Mouse (Mus musculus) heart, embryonic 12.5 days (tissue): Measurements from ENCODE around the gene Bcl7b. TPM values are rescaled to one million over a fixed set of nuclear protein-coding genes. Genes with fewer than 3 reads are reported as not detected.

Experiments used
- ATAC-seq: fragments of 200-750 bp; cut with Nextera tagmentation; 2 replicates; pipeline ENCODE4 v1.8.0; 2017; ENCODE audit warnings: moderate TSS enrichment, moderate library complexity; ENCODE audit not compliant: insufficient number of reproducible peaks, low FRiP score
- H3K27ac ChIP-seq: fragments of 300-500 bp; sonication (generic); 2 replicates; pipeline ENCODE4 v1.5.1; 2016; ENCODE audit warnings: mild to moderate bottlenecking, moderate library complexity; ENCODE audit not compliant: poor library complexity, severe bottlenecking
- H3K27me3 ChIP-seq: fragments of 300-500 bp; sonication (generic); replicated peaks from 2 replicates; pipeline ENCODE4 v1.6.1; 2016; ENCODE audit warnings: mild to moderate bottlenecking, moderate library complexity
- H3K36me3 ChIP-seq: fragments of 300-500 bp; sonication (generic); 2 replicates; pipeline ENCODE4 v1.6.1; 2016; ENCODE audit warnings: mild to moderate bottlenecking, moderate library complexity
- H3K4me1 ChIP-seq: fragments of 300-500 bp; sonication (generic); replicated peaks from 2 replicates; pipeline ENCODE4 v1.6.1; 2016; ENCODE audit warnings: mild to moderate bottlenecking
- H3K4me2 ChIP-seq: fragments of 300-500 bp; sonication (generic); 2 replicates; pipeline ENCODE4 v1.6.1; 2016; ENCODE audit warnings: mild to moderate bottlenecking, moderate library complexity
- H3K4me3 ChIP-seq: fragments of 300-500 bp; sonication (generic); 2 replicates; pipeline ENCODE4 v1.5.1; 2016; ENCODE audit warnings: mild to moderate bottlenecking
- H3K9ac ChIP-seq: fragments of 300-500 bp; sonication (generic); 2 replicates; pipeline ENCODE4 v1.6.1; 2016; ENCODE audit warnings: mild to moderate bottlenecking, moderate library complexity
- H3K9me3 ChIP-seq: fragments of 300-500 bp; sonication (generic); replicated peaks from 2 replicates; pipeline ENCODE4 v1.6.1; 2016; ENCODE audit warnings: mild to moderate bottlenecking, moderate library complexity
- WGBS: fragments of 180-500 bp; shearing (Covaris S2); methylation state at CpG from one replicate; pipeline ENCODE4 v1.1.7; 2016; 5-methylcytosine and 5-hydroxymethylcytosine counted together
- polyA plus RNA-seq: library from polyadenylated mRNA; unstranded; fragments of >200 nt; fragmentation: Nextera tagmentation; extraction: Ambion mirVana; gene quantifications from 2 replicates; pipeline ENCODE4 v1.2.1, GENCODE M21; 2016

The Bcl7b gene
- polyA plus RNA-seq = 34.2 and 38.2 TPM in 2 replicates

DNA sequence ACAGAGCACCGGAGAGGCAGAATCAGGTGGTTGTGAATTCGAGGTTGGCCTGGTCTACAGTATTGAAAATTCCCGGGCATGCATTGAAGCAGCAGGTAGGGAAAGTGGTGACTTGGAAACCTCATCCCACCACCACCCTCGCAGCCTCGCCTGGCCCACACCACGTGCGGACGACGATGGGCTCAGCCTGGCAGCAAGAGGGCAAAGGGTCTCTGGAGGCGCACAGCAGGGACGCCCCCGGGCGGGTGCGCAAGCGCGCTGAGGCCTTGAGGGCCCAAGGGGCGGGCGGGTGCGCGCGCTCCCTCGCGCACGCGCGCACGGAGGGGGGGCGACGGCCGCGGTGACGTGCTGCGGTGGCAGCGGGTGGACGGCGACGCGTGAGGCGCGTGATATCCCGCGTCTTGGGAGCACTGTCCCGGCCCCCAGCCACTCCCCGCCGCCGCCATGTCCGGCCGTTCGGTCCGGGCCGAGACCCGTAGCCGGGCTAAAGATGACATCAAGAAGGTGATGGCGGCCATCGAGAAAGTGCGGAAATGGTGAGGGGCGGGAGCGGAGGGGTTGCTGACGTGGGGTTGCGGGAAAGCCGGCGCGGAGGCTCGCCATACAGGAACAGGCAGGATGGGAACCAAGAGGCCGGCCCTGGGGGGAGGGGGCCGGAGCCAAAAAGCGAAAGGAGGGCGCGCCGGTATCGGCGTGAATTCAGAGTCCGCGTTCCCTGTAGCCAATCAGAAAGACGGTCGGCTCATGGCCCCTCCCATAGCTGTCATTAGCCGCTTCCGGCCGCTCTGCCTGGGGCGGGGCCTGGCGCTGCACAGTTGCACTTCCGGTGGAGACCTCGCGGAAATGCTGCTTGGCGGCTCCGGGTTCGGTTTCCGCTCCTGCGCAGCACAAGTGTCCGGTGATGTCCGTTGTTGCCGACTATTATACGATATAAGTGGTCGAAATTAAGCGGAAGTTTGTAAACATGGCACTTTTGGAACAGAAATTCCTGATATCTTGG, at the start of gene Bcl7b:
Gene Bcl7b (plus strand): TSS at position 221 of the 1,000 bp plus-strand sequence.
- H3K4me2 ChIP-seq = peak within 1 kb of the TSS; percentile 87
- WGBS = 2% methylated on average over 95 of the region's 95 CpGs
- no peaks in the 10 kb centered on the region for H3K9me3 ChIP-seq
- no peaks in the 10 kb centered on the region for H3K27me3 ChIP-seq
- peaks cover 25% of the 10 kb centered on the region for H3K36me3 ChIP-seq
- peak within 1 kb of the TSS; percentile 96 for H3K27ac ChIP-seq
- peak; percentile 98 for ATAC-seq
- H3K4me1 ChIP-seq = peaks cover 14% of the 10 kb centered on the region
- peak within 1 kb of the TSS; percentile 90 for H3K9ac ChIP-seq
- H3K4me3 ChIP-seq = peak within 1 kb of the TSS; percentile 67

DNA sequence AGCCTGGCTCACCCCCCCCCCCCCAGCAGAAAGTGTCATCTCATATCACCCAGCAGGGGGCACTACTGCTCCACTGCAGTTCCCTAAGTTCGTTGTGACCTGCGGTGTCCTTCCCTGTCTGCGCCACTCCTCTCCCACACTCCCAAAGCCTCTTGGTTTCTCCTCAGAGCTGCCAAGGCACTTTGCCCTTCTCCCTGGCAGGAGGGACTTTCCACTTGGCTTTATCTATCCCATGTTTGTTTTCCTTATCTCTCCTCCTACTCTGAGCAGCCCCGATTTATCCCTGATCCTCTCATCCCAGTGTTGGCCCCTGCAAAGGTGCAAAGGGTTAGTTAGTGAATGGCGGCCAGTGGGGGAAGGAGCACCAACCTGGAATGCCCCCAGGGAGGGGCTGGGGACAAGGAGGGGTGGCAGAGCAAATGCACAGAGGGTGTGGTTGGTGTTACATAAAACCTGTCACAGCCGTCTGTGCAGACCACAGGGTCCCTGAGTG, 49.4 kb upstream of the Bcl7b start:
- peak overlapping the region; percentile 32; the same call in 1 of the 2 replicates for H3K4me2 ChIP-seq

DNA sequence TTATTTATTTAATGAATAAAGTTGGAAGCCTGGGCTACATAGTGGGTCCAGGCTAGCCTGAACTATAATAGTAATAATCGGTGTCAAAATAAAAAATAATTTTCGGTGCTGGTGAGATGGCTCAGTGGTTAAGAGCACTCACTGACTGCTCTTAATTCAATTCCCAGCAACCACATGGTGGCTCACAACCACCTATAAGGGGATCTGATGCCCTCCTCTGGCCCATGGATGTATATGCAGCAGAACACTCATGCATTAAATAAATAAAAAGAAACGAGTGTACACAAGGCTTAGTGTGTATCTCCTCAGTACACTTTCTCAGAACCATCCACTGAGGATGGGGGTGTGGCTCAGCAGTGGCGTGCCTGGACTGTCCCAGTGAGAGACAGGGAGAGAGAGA, 47.3 kb upstream of the Bcl7b start:
- Histone ChIP-seq H3K27ac (no peak overlapping the region), H3K4me2 (no peak overlapping the region), H3K9me3 (no peaks in the 10 kb centered on the region), H3K27me3 (peaks cover 34% of the 10 kb centered on the region), H3K36me3 (no peaks in the 10 kb centered on the region), H3K4me3 (no peak overlapping the region), H3K9ac (no peak overlapping the region), H3K4me1 (peaks cover 10% of the 10 kb centered on the region)
- no peak for ATAC-seq
- WGBS = 54% methylated on average over 4 of the region's 4 CpGs

More for the DNA sequence above, 49.4 kb upstream of the Bcl7b start:
- Histone ChIP-seq H3K4me1 (peaks cover 10% of the 10 kb centered on the region), H3K4me3 (no peak overlapping the region), H3K36me3 (no peaks in the 10 kb centered on the region), H3K27me3 (peaks cover 37% of the 10 kb centered on the region), H3K27ac (no peak overlapping the region), H3K9me3 (no peaks in the 10 kb centered on the region), H3K9ac (no peak overlapping the region)
- WGBS = 5% methylated on average over 6 of the region's 6 CpGs
- peak; percentile 38; the same call in 1 of the 2 replicates for ATAC-seq

DNA sequence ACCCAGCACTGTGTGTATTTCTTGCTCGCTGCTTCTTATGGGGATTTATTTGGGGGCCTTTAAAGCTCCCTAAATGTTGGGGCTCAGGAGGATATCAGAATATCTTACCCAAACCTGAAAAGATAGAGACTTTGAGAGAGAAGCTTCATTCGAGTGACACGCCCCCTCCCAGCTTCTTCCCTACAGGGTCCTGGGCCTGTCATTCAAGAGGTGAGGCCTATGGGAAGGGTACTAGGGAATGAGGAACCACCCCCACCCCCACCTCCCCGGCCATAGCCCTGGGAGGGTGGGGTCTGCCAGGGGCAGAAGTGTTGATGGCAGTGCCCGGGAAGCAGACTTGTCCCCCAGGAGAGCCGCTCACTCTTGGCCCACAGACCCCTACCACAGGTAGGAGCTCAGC, 42.0 kb upstream of the Bcl7b start:
- WGBS = 54% methylated on average over 6 of the region's 6 CpGs

DNA sequence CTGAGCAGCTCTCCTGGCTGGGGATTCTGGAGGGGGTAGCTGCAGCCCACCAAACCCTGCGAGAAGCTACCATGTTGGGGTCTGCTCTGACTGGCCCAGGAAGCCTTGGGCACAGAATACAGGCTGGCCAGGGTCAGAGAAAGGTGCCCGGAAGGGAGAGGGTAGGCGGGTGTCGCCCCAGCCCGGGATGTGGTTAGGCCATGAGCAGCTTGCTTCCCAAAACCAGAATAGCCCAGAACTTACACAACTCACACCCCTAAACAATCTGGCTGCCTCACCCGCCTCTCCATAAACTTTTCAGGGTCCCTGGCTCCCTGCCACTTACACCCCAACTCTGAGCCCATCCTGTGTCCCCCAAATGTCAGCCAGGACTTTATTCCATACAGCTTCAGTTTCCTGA, 40.4 kb upstream of the Bcl7b start:
- WGBS = 70% methylated on average over 6 of the region's 6 CpGs
- Histone ChIP-seq H3K4me1 (no peaks in the 10 kb centered on the region; the same call in 1 of the 2 replicates), H3K9ac (no peak overlapping the region), H3K4me2 (no peak overlapping the region), H3K4me3 (no peak overlapping the region), H3K36me3 (no peaks in the 10 kb centered on the region), H3K27me3 (peaks cover 58% of the 10 kb centered on the region), H3K27ac (no peak overlapping the region), H3K9me3 (no peaks in the 10 kb centered on the region)
- no peak for ATAC-seq

More for the DNA sequence above, 42.0 kb upstream of the Bcl7b start:
- ATAC-seq = no peak
- H3K27me3 ChIP-seq = peaks cover 58% of the 10 kb centered on the region
- no peak overlapping the region for H3K4me2 ChIP-seq
- H3K4me1 ChIP-seq = no peaks in the 10 kb centered on the region; the same call in 1 of the 2 replicates
- H3K9me3 ChIP-seq = no peaks in the 10 kb centered on the region
- no peak overlapping the region for H3K9ac ChIP-seq
- H3K36me3 ChIP-seq = no peaks in the 10 kb centered on the region
- H3K27ac ChIP-seq = no peak overlapping the region
- H3K4me3 ChIP-seq = no peak overlapping the region

DNA sequence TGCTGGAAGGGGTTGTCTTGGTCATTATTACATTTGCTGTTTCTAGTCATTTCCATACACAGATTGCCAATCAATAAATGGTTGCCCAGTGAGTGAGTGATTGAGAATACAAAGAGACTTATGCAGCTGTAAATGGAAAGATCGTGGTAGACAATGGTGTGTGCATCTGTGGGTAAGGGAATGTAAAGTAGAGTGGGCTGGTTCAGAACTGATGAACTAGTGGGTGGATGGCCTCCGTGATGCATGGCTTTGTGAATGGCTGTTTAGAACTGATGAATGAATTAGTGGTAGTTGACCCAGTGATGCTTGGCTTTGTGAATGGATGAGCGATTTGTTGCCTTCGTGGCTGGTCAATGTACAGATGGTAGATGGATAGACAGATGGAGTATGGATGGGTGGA, 38.3 kb upstream of the Bcl7b start:
- no peak overlapping the region for H3K4me2 ChIP-seq
- peaks cover 10% of the 10 kb centered on the region for H3K4me1 ChIP-seq
- ATAC-seq = no peak
- WGBS = 81% methylated on average over 4 of the region's 4 CpGs
- no peak overlapping the region for H3K9ac ChIP-seq
- no peak overlapping the region for H3K27ac ChIP-seq
- no peaks in the 10 kb centered on the region for H3K36me3 ChIP-seq
- H3K9me3 ChIP-seq = no peaks in the 10 kb centered on the region
- H3K27me3 ChIP-seq = peaks cover 73% of the 10 kb centered on the region
- no peak overlapping the region for H3K4me3 ChIP-seq

DNA sequence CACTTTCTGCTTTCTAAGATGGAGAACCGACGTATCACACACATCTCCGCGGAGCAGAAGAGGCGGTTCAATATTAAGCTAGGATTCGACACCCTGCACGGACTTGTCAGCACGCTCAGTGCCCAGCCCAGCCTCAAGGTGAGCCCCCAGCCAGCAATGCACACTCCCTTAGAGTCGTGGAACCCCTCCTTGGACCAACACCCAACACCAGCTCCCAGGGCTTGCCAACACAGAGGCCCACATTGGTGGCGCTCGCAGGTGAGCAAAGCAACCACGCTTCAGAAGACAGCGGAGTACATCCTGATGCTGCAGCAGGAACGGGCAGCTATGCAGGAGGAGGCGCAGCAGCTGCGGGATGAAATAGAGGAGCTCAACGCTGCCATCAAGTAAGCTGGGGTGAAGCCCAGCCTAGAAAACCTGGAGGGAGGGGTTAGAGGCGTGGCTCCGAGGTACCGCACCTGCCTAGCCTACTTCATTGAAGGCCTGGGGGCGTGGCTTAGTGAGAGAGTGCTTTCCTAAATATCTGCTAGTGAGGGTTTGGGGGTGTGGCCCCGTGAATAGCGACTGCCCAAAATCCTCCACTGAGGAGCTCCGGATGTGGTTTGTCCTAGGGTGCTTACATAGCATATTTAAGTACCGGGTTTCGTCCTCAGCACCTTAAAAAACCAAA, 34.2 kb upstream of the Bcl7b start:
- ATAC-seq = peak; percentile 64
- Histone ChIP-seq H3K27me3 (peaks cover 73% of the 10 kb centered on the region), H3K4me2 (peak overlapping the region; percentile 55)

DNA sequence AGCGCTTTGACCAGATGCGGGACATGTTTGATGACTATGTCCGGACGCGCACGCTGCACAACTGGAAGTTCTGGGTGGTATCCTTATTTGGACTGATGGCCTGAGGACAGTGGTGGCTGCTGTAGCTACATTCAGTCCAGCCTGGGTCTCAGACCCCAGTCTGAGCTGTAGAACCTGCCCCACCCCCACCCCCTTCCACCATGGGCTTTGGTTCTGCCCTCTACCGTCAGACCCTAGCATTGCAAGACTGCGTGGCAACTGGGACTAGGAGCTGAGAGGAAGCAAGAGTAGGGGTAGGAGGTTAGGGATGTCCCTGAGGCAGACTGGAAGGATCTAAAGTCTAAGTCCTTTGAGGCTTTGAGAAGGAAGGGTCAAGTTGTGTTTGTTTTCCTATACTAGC, 33.5 kb upstream of the Bcl7b start:
- Histone ChIP-seq H3K9ac (no peak overlapping the region), H3K36me3 (no peaks in the 10 kb centered on the region), H3K4me2 (peak overlapping the region; percentile 55), H3K4me3 (peak overlapping the region; percentile 25), H3K4me1 (peaks cover 10% of the 10 kb centered on the region), H3K27me3 (peaks cover 67% of the 10 kb centered on the region), H3K9me3 (peaks cover 6% of the 10 kb centered on the region), H3K27ac (no peak overlapping the region)
- ATAC-seq = no peak
- WGBS = 5% methylated on average over 8 of the region's 8 CpGs

More for the DNA sequence above, 34.2 kb upstream of the Bcl7b start:
- Histone ChIP-seq H3K9ac (no peak overlapping the region), H3K36me3 (no peaks in the 10 kb centered on the region), H3K27ac (no peak overlapping the region), H3K4me1 (peaks cover 10% of the 10 kb centered on the region), H3K9me3 (peaks cover 6% of the 10 kb centered on the region), H3K4me3 (peak overlapping the region; percentile 25)
- WGBS = 7% methylated on average over 26 of the region's 26 CpGs

DNA sequence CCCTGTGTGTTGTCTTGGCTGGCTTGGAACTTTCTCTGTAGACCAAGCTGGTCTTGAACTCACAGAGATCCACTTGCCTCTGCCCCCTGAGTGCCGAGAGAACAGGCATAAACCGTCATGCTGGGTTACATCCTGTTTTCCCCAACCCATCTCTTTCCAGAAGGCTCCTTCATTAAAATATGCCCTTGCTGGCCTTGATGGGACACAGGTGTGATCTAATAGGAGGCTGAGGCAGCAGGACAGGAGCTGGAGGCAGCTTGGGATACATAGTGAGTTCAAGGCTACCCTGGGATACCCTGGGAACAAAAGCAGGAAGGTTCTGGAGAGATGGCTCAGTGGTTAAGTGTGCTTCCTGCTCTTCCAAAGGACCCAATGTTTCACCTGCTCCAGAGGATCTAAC, 28.2 kb upstream of the Bcl7b start:
- Histone ChIP-seq H3K4me2 (no peak overlapping the region), H3K4me3 (no peak overlapping the region), H3K4me1 (no peaks in the 10 kb centered on the region), H3K27me3 (peaks cover 13% of the 10 kb centered on the region), H3K9me3 (peaks cover 10% of the 10 kb centered on the region), H3K9ac (no peak overlapping the region), H3K36me3 (no peaks in the 10 kb centered on the region), H3K27ac (no peak overlapping the region)
- 70% methylated on average over 2 of the region's 2 CpGs for WGBS
- ATAC-seq = no peak

DNA sequence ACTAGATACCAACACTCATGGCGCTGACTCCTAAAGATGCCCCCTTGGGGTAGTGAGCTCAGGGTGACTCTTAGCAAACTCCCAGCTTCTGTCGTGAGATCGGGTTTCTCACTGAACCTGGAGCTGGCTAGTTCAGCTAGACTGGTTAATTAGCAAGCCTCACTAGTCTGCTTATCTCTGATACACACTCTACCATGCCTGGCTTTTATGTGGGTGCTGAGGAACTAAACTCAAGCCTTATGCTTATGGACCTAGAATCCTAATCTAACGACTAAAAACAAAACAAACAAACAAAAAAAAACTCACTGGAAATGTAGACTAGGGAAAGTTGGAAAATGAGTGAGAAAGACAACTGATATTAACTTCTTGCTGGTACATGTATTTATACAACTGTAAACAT, 23.6 kb upstream of the Bcl7b start:
- Histone ChIP-seq H3K9me3 (peaks cover 4% of the 10 kb centered on the region; the same call in 1 of the 2 replicates), H3K4me1 (no peaks in the 10 kb centered on the region), H3K27me3 (no peaks in the 10 kb centered on the region; the same call in 1 of the 2 replicates), H3K27ac (no peak overlapping the region), H3K9ac (no peak overlapping the region), H3K36me3 (no peaks in the 10 kb centered on the region), H3K4me2 (no peak overlapping the region), H3K4me3 (no peak overlapping the region)
- 36% methylated on average over 4 of the region's 4 CpGs for WGBS
- ATAC-seq = no peak

DNA sequence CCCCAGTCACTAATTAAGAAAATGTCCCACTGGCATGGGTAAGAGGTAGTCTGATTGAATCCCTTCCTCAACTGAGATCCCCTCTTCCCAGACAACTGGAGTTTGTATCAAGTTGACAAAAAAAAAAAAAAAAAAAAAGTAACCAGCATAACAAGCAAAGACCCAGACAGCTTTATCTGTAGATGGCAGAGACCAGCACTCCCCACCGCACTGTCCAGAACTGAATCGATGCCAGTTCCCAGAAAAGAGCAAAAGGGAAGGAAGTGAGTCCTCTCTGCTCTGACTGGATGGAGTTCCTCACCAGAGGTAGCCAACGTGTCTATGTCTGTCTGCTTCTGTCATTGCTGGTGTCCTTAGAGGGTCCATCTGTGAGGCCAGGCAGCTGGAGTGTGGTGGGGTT, 22.6 kb upstream of the Bcl7b start:
- no peak overlapping the region for H3K27ac ChIP-seq
- H3K9ac ChIP-seq = no peak overlapping the region
- no peaks in the 10 kb centered on the region; the same call in 1 of the 2 replicates for H3K27me3 ChIP-seq
- H3K4me2 ChIP-seq = no peak overlapping the region
- peaks cover 4% of the 10 kb centered on the region; the same call in 1 of the 2 replicates for H3K9me3 ChIP-seq
- ATAC-seq = no peak
- peaks cover 3% of the 10 kb centered on the region for H3K4me1 ChIP-seq
- H3K4me3 ChIP-seq = no peak overlapping the region
- H3K36me3 ChIP-seq = no peaks in the 10 kb centered on the region
- 57% methylated on average over 3 of the region's 3 CpGs for WGBS
